Mouse (Mus musculus): ENCODE data around the gene Gipr. TPM values are rescaled to one million over a fixed set of nuclear protein-coding genes. Genes with fewer than 3 reads are reported as not detected.
A peak's percentile ranks its signal among the peaks of the same experiment; 100 is the strongest.

The Gipr gene
- polyA plus RNA-seq, 1 experiment from 2014 or later, result 0.54 TPM

DNA sequence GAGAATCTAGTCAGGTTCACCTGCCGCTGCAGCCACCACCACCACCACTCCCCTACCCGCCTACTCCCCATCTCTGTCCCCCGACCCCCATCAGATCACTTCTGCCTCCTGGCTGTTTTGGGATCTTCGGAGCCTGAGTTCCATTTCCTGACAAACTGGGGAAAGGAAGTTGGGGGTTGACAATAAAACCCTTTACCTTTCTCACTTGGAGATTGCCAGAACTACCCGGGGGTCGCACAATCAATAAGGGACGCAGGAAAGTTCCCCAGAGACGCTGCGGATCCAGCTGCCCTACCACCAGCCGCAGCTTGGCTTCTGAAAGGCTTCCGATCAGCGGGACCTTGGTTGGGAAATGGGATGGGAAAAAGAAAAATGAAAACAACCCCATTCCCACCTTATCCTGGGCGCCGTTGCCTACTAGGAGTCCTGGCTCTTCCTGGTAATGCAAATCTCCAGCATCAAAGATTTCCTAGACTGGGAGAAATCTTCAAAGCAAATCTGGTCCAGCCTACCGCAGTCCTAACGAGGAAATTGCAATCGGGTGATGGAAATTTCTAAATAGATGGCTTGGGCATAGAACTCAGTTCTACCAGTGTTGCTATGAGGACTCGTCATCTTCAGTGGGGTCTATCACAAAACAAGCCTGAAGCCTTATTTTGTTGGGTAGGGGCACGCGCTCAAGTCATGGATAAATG, 17.6 kb downstream of the Gipr start:
- Histone ChIP-seq H3K4me2 (replicated peaks) (peak overlapping the region; percentile 79), H3K27ac (peak overlapping the region; percentile 77; the same call in 1 of the 2 replicates), H3K27me3 (no peaks in the 10 kb centered on the region), H3K36me3 (peaks cover 21% of the 10 kb centered on the region), H3K9me3 (no peaks in the 10 kb centered on the region), H3K4me1 (peaks cover 16% of the 10 kb centered on the region), H3K9ac (peak overlapping the region; percentile 52), H3K4me3 (peak overlapping the region; percentile 79)
- WGBS, result 11% methylated on average over 20 of the region's 20 CpGs
- no peak for ATAC-seq (ENCODE audit: insufficient number of reproducible peaks, insufficient read depth, low FRiP score, low TSS enrichment)

DNA sequence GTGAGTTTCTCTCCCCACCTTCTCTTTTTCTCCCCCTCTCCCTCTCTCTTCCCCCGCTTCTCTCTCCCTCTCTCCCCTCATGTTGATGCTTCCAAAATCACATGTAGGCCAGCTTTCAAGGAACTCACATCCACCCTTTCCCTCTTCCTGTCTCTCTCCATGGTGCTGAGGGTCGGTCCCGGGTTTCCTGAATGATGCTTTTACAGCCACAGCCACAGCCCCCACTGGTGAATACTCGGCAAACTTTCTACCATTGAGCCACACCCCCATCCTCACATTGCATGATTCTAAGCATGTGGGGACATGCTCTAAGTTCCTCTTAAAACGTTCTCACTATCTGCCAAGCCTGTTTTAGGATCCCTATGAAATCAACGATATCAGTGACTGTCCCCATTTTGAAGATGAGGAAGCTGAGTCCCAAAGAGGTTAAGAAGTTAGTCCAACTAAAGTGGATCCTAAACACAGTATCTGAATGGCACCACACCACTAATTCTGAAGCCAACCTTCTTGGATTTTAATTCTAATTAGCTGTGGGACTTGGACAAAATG, 18.4 kb downstream of the Gipr start:
- no peak for ATAC-seq (ENCODE audit: insufficient number of reproducible peaks, insufficient read depth, low FRiP score, low TSS enrichment)
- Histone ChIP-seq H3K27me3 (no peaks in the 10 kb centered on the region), H3K9ac (no peak overlapping the region), H3K36me3 (peaks cover 14% of the 10 kb centered on the region), H3K4me2 (replicated peaks) (peak overlapping the region; percentile 79), H3K9me3 (no peaks in the 10 kb centered on the region), H3K4me3 (no peak overlapping the region), H3K27ac (no peak overlapping the region), H3K4me1 (peaks cover 16% of the 10 kb centered on the region)
- 48% methylated on average over 6 of the region's 6 CpGs for WGBS

DNA sequence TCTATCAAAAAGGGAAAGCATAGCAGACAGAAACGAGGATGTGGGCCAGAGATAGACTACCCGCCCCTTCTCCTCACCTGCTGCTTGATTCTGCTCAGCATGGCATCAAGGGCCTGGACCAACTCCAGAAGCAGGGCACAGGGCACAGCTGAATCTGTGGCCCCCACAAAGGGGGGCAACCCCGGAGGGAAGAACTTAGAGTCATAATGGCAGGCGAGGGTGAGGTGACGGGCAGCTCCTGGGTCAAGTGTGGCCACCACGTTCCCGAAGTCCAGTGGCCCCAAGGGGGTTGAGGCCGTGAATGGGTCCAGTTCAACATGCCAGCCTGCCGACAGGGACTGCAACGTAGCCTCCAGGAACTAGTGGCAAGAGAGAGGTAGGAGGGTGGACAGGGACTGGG, 19.1 kb downstream of the Gipr start:
- ATAC-seq (ENCODE audit: insufficient number of reproducible peaks, insufficient read depth, low FRiP score, low TSS enrichment), result no peak
- no peak overlapping the region for H3K9ac ChIP-seq
- H3K27ac ChIP-seq, result no peak overlapping the region
- peaks cover 7% of the 10 kb centered on the region for H3K36me3 ChIP-seq
- 85% methylated on average over 10 of the region's 10 CpGs for WGBS
- peaks cover 16% of the 10 kb centered on the region for H3K4me1 ChIP-seq
- H3K4me3 ChIP-seq, result no peak overlapping the region
- no peaks in the 10 kb centered on the region for H3K27me3 ChIP-seq
- no peak overlapping the region for H3K4me2 ChIP-seq (replicated peaks)
- no peaks in the 10 kb centered on the region for H3K9me3 ChIP-seq

DNA sequence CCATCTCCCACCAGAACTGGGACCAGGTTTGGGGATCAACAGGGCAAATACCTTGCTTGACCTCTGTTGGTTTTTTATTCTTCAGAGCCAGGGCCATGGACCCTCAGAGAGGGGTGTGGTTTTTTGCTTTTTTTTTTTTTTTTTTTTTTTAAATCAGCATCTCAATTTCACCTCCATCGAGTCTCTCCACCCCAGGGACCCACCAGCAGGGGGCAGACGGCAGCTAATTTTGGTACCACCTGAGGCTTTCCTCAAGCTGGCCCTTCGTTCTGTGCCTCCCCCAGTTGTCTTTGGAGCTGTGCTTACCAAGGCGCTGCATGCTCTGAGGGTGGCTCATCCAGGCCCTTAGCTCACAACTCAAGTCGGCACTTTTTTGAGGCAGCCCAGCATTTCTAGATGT, 28.5 kb downstream of the Gipr start:
- Histone ChIP-seq H3K27ac (no peak overlapping the region), H3K9ac (no peak overlapping the region), H3K4me1 (no peaks in the 10 kb centered on the region), H3K27me3 (no peaks in the 10 kb centered on the region), H3K36me3 (peaks cover 60% of the 10 kb centered on the region), H3K4me3 (no peak overlapping the region), H3K9me3 (no peaks in the 10 kb centered on the region), H3K4me2 (replicated peaks) (no peak overlapping the region)
- no peak for ATAC-seq (ENCODE audit: insufficient number of reproducible peaks, insufficient read depth, low FRiP score, low TSS enrichment)
- WGBS, result 51% methylated on average over 5 of the region's 5 CpGs

DNA sequence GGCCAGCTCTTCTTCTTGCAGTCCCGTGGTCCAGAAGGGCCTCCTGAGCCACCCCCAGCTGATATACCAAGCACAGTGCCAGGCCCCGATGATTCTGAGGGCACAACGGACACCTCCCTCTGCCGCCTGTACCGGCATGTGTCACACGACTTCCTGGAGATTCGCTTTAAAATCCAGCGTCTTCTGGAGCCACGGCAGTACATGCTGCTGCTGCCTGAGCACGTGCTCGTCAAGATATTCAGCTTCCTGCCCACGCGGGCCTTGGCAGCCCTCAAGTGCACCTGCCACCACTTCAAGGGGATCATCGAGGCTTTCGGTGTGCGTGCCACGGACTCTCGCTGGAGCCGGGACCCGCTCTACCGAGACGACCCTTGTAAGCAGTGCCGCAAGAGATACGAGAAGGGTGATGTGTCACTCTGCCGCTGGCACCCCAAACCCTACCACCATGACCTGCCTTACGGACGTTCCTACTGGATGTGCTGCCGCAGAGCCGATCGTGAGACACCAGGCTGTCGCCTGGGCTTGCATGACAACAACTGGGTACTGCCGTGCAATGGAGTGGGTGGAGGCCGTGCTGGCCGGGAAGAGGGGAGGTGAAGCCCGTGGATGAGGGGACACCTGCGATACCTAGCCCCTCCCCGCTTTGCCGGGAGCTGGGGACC, 29.1 kb downstream of the Gipr start:
- no peaks in the 10 kb centered on the region for H3K9me3 ChIP-seq
- no peak for ATAC-seq (ENCODE audit: insufficient number of reproducible peaks, insufficient read depth, low FRiP score, low TSS enrichment)
- WGBS, result 90% methylated on average over 38 of the region's 38 CpGs
- no peak overlapping the region for H3K4me2 ChIP-seq (replicated peaks)
- no peak overlapping the region for H3K4me3 ChIP-seq
- peaks cover 3% of the 10 kb centered on the region; the same call in 1 of the 2 replicates for H3K4me1 ChIP-seq
- H3K9ac ChIP-seq, result no peak overlapping the region
- no peak overlapping the region for H3K27ac ChIP-seq
- no peaks in the 10 kb centered on the region for H3K27me3 ChIP-seq
- H3K36me3 ChIP-seq, result peaks cover 60% of the 10 kb centered on the region

DNA sequence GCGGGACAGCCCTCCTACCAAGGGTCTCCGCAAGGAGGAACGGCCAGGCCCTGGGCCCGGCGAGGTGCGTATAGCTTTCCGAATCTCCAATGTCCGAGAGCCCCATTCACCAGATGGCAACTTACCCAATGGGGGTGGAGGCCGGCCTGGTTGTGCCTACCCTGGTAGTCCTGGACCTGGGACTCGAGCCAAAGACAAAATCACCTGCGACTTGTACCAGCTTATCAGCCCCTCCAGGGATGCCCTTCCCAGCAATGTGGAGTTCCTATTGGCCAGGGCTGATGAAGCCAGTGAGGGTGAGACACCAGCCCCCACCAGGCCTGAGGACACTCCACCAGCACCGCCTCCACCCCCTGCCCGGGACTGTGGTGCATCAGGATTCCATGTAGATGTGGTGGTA, 29.8 kb downstream of the Gipr start:
- peaks cover 6% of the 10 kb centered on the region; the same call in 1 of the 2 replicates for H3K4me1 ChIP-seq
- no peak overlapping the region for H3K4me3 ChIP-seq
- no peak for ATAC-seq (ENCODE audit: insufficient number of reproducible peaks, insufficient read depth, low FRiP score, low TSS enrichment)
- H3K4me2 ChIP-seq (replicated peaks), result no peak overlapping the region
- no peaks in the 10 kb centered on the region for H3K27me3 ChIP-seq
- H3K9me3 ChIP-seq, result no peaks in the 10 kb centered on the region
- no peak overlapping the region for H3K27ac ChIP-seq
- no peak overlapping the region for H3K9ac ChIP-seq
- H3K36me3 ChIP-seq, result peaks cover 59% of the 10 kb centered on the region
- 93% methylated on average over 13 of the region's 13 CpGs for WGBS

DNA sequence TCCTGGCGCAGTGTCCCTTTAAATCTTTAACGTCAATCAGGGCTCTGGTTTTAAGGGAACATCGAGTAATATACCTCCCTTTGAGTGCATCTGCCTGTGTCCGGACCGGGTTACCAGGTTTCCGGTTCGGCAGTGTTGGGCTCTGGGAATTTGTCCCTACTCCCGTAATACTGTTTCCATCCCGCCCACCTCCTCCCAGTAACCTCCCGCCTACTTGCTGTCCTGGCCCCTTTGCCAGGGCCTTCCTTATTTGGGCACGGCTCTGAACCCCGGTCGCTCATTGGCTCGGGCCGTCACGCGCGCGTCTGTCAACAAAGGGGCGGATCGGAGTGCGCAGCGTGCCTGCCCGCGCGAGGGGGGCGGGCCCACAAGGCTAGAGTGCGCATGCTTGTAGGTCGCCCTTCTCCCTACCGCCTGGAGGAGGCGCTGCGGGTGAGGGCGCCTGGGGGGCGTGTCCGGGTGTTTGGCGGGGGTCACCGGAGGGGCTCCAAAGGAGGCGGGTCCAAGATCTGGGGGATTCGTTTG, 34.5 kb downstream of the Gipr start:
- H3K36me3 ChIP-seq, result peaks cover 23% of the 10 kb centered on the region

DNA sequence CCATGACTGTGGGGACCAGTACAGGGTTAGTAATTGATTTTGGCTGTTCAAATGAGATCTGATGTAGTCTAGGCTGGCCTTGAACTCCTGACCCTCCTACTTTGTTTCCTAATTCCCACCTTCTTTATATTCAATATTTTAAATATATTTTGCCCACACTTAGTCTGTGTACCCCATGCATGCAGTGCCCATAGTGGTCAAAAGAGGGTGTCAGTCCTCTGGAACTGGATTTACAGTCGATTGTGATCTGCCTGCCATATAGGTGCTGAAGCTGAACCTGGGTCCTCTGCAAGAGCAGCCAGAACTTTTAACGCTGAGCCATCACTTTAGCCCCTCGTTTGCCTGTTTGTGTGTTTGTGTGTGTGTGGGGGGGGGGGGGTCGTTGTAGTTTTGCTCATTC, 35.3 kb downstream of the Gipr start:
- Histone ChIP-seq H3K4me2 (replicated peaks) (peak overlapping the region; percentile 61), H3K9me3 (no peaks in the 10 kb centered on the region), H3K4me1 (peaks cover 13% of the 10 kb centered on the region; the same call in 1 of the 2 replicates), H3K36me3 (peaks cover 16% of the 10 kb centered on the region), H3K9ac (peak overlapping the region; percentile 11; the same call in 1 of the 2 replicates), H3K27ac (peak overlapping the region; percentile 86), H3K4me3 (peak overlapping the region; percentile 43), H3K27me3 (no peaks in the 10 kb centered on the region)
- no peak for ATAC-seq (ENCODE audit: insufficient number of reproducible peaks, insufficient read depth, low FRiP score, low TSS enrichment)
- WGBS, result 26% methylated on average over 4 of the region's 4 CpGs

More for the DNA sequence above, 34.5 kb downstream of the Gipr start:
- H3K4me1 ChIP-seq, result peaks cover 13% of the 10 kb centered on the region; the same call in 1 of the 2 replicates
- WGBS, result under 1% methylated on average over 39 of the region's 39 CpGs
- H3K9me3 ChIP-seq, result no peaks in the 10 kb centered on the region
- peak overlapping the region; percentile 43 for H3K4me3 ChIP-seq
- ATAC-seq (ENCODE audit: insufficient number of reproducible peaks, insufficient read depth, low FRiP score, low TSS enrichment), result peak; percentile 97
- peak overlapping the region; percentile 61 for H3K4me2 ChIP-seq (replicated peaks)
- peak overlapping the region; percentile 44 for H3K9ac ChIP-seq
- H3K27ac ChIP-seq, result peak overlapping the region; percentile 86
- H3K27me3 ChIP-seq, result no peaks in the 10 kb centered on the region

DNA sequence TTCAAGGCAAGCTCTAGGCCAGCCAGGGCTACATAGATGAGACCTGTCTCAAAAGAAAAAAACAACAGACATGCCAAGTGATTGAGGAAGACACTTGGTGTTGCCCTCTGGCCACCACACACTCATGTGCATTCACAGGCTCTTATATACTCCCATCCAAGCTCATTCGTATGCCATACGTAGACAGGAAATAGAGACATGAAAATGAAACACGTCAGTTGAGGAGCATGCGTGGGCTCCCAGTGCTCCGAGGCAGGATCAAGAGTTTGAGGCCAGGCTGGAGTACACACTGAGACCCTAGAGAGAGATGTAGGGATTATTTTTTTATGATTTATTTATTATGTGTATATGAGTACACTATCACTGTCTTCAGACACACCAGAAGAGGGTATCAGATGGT, 36.5 kb downstream of the Gipr start:
- no peak overlapping the region for H3K4me3 ChIP-seq
- H3K9me3 ChIP-seq, result no peaks in the 10 kb centered on the region
- peaks cover 17% of the 10 kb centered on the region; the same call in 1 of the 2 replicates for H3K4me1 ChIP-seq
- H3K27ac ChIP-seq, result no peak overlapping the region
- 94% methylated on average over 5 of the region's 5 CpGs for WGBS
- H3K4me2 ChIP-seq (replicated peaks), result no peak overlapping the region
- no peak overlapping the region for H3K9ac ChIP-seq
- H3K27me3 ChIP-seq, result no peaks in the 10 kb centered on the region
- H3K36me3 ChIP-seq, result peaks cover 9% of the 10 kb centered on the region
- ATAC-seq (ENCODE audit: insufficient number of reproducible peaks, insufficient read depth, low FRiP score, low TSS enrichment), result no peak

DNA sequence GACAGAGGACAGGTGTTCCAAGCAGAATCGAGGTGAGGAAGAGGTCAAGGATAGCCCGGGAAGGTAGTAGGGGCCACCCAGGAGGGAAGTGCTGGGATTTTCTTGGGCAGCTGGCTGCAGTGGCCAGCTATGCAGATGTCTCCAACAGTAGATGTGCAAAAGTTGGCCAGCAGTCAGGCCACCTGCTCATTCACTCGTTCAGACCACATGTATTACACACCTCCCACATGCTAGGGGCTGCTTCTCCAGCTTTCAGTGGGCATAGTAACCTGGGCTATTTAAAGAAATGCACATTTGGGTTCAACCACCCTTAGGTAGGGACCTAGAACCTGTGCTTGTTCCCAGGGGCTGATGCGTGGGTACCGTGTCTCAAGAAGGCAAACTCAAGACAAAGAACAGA, 38.2 kb downstream of the Gipr start:
- H3K27ac ChIP-seq, result no peak overlapping the region
- H3K4me2 ChIP-seq (replicated peaks), result no peak overlapping the region
- 88% methylated on average over 5 of the region's 5 CpGs for WGBS
- peaks cover 17% of the 10 kb centered on the region; the same call in 1 of the 2 replicates for H3K4me1 ChIP-seq
- no peak overlapping the region for H3K9ac ChIP-seq
- no peak for ATAC-seq (ENCODE audit: insufficient number of reproducible peaks, insufficient read depth, low FRiP score, low TSS enrichment)
- no peak overlapping the region for H3K4me3 ChIP-seq
- no peaks in the 10 kb centered on the region for H3K9me3 ChIP-seq
- peaks cover 9% of the 10 kb centered on the region for H3K36me3 ChIP-seq
- H3K27me3 ChIP-seq, result no peaks in the 10 kb centered on the region

DNA sequence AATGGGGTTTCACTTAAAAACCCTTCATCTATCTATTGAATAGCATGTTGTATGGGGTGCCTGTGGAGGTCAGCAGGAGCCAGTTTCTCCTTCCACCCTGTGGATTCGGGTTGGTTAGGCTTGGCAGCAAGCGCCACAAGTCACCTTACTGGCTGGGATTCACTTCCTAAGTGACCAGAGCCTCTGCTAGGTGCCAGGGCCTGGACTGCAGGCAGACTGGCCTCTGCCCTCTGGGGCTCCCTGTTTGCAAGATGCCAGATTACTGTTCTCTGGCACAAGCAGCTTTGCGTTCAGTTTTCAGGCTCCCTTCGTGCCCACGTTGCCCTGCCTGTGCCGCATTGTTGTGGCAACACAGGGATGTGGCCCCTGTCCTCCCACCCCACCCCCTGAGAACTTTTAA, 41.2 kb downstream of the Gipr start:
- no peak overlapping the region for H3K27ac ChIP-seq
- peaks cover 9% of the 10 kb centered on the region for H3K36me3 ChIP-seq
- no peaks in the 10 kb centered on the region for H3K9me3 ChIP-seq
- H3K4me2 ChIP-seq (replicated peaks), result no peak overlapping the region
- no peak for ATAC-seq (ENCODE audit: insufficient number of reproducible peaks, insufficient read depth, low FRiP score, low TSS enrichment)
- H3K4me1 ChIP-seq, result peaks cover 16% of the 10 kb centered on the region
- 0 out of 2 replicates have a peak overlapping the region, but pooled peaks have one; percentile 30 for H3K9ac ChIP-seq
- no peaks in the 10 kb centered on the region for H3K27me3 ChIP-seq
- 83% methylated on average over 6 of the region's 6 CpGs for WGBS
- no peak overlapping the region for H3K4me3 ChIP-seq

Measured in embryonic facial prominence, embryonic 12.5 days (tissue).